Mouse (Mus musculus): Measurements from ENCODE around the gene Nolc1. TPM values are rescaled to one million over a fixed set of nuclear protein-coding genes. Genes with fewer than 3 reads are reported as not detected.

Nolc1 gene
- polyA plus RNA-seq, 2 experiments: 64.1 to 73.5 TPM

GRCm38 (mm10) chr19:46036477-46037242 lies 39.0 kb upstream of the Nolc1 start:
- Histone ChIP-seq H3K27me3 (ENCODE audit: control insufficient read depth, insufficient read depth, low read length) (no peaks in the 10 kb centered on the region), H3K9ac (ENCODE audit: low read depth, low read length, severe bottlenecking) (peak overlapping the region; percentile 92; the same call in 1 of the 2 replicates), H3K27ac (replicated peaks; ENCODE audit: low read depth, low read length) (no peak overlapping the region), H3K4me1 (ENCODE audit: control insufficient read depth, insufficient read depth, low read length) (peaks cover 37% of the 10 kb centered on the region), H3K4me3 (replicated peaks; ENCODE audit: low read length) (peak overlapping the region; percentile 84), H3K9me3 (ENCODE audit: control insufficient read depth, low read length) (no peaks in the 10 kb centered on the region), H3K36me3 (ENCODE audit: control insufficient read depth, insufficient read depth, low read length) (peaks cover 57% of the 10 kb centered on the region), H3K4me2 (replicated peaks; ENCODE audit: low read depth, low read length, severe bottlenecking) (peak overlapping the region; percentile 99)
- WGBS: 76% methylated on average over 13 of the region's 13 CpGs
- no peak for DNase-seq (ENCODE audit: low spot score)
- no peak for TF ChIP-seq POLR2A (IDR thresholded peaks at IDR 0.05; ENCODE audit: borderline replicate concordance, extremely low read depth, insufficient read depth, insufficient read length)
- no peak for ATAC-seq (ENCODE audit: low FRiP score, low read depth)

GRCm38 (mm10) chr19:46037243-46037924 lies 38.3 kb upstream of the Nolc1 start:
- no peaks in the 10 kb centered on the region for H3K9me3 ChIP-seq (ENCODE audit: control insufficient read depth, low read length)
- peaks cover 50% of the 10 kb centered on the region for H3K36me3 ChIP-seq (ENCODE audit: control insufficient read depth, insufficient read depth, low read length)
- no peak for ATAC-seq (ENCODE audit: low FRiP score, low read depth)
- H3K27me3 ChIP-seq (ENCODE audit: control insufficient read depth, insufficient read depth, low read length): no peaks in the 10 kb centered on the region
- H3K4me1 ChIP-seq (ENCODE audit: control insufficient read depth, insufficient read depth, low read length): peaks cover 44% of the 10 kb centered on the region
- peak overlapping the region; percentile 43; the same call in 1 of the 2 replicates for H3K27ac ChIP-seq (replicated peaks; ENCODE audit: low read depth, low read length)
- 36% methylated on average over 6 of the region's 6 CpGs for WGBS
- no peak for DNase-seq (ENCODE audit: low spot score)
- no peak for TF ChIP-seq POLR2A (IDR thresholded peaks at IDR 0.05; ENCODE audit: borderline replicate concordance, extremely low read depth, insufficient read depth, insufficient read length)
- peak overlapping the region; percentile 99 for H3K4me2 ChIP-seq (replicated peaks; ENCODE audit: low read depth, low read length, severe bottlenecking)
- peak overlapping the region; percentile 92 for H3K9ac ChIP-seq (ENCODE audit: low read depth, low read length, severe bottlenecking)
- H3K4me3 ChIP-seq (replicated peaks; ENCODE audit: low read length): peak overlapping the region; percentile 84

DNA sequence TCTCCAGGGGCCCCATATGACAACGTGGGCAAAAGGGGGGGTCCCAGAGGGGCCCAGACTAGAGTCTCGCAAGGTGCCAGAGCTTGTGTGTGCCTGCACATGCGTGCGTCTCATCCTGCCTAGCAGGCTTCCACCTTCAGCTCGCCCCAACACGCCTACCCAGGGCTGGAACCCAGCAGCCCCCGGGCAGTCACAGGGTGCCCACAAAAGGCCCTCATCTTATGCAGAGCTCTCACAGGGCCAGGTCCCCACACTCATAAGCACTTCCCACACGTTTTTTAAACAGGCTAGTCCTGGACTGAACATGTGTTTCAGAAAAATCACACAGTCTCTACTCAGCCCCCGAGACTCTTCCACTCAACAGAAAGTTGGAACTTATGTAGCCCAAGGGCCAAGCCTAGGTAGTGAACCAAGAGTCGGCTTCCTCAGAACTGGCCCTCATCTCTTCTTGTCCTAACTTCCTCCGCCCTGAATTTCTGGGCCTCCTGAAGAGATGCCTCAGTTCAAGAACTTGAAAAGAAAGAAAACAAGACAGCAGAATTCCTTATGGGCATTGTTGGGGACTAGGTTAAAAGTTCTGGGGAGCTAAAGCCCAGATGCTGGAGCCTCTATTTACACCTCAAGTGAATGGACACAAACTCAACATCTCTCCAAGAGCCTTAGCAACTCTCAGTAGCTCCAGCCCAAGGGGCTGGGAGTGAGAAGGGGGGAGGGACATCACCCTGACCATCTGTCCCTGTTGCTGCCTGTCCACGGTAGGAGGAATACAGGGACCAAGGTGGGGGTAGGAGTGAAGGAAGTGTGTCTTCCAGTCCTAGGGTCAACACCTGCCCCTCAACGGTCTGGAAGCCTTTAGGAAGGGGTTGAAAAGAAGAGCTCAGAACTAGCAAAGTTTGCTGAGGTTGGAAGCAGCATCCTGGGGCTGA lies 37.5 kb upstream of the Nolc1 start:
- Histone ChIP-seq H3K36me3 (ENCODE audit: control insufficient read depth, insufficient read depth, low read length) (peaks cover 42% of the 10 kb centered on the region), H3K4me1 (ENCODE audit: control insufficient read depth, insufficient read depth, low read length) (peaks cover 52% of the 10 kb centered on the region), H3K4me2 (replicated peaks; ENCODE audit: low read depth, low read length, severe bottlenecking) (peak overlapping the region; percentile 99), H3K9me3 (ENCODE audit: control insufficient read depth, low read length) (no peaks in the 10 kb centered on the region), H3K27me3 (ENCODE audit: control insufficient read depth, insufficient read depth, low read length) (no peaks in the 10 kb centered on the region), H3K4me3 (replicated peaks; ENCODE audit: low read length) (peak overlapping the region; percentile 84), H3K27ac (replicated peaks; ENCODE audit: low read depth, low read length) (peak overlapping the region; percentile 88), H3K9ac (ENCODE audit: low read depth, low read length, severe bottlenecking) (peak overlapping the region; percentile 92)
- no peak for TF ChIP-seq POLR2A (IDR thresholded peaks at IDR 0.05; ENCODE audit: borderline replicate concordance, extremely low read depth, insufficient read depth, insufficient read length)
- ATAC-seq (ENCODE audit: low FRiP score, low read depth) (no peak), DNase-seq (ENCODE audit: low spot score) (no peak)
- WGBS: 11% methylated on average over 13 of the region's 13 CpGs

DNA sequence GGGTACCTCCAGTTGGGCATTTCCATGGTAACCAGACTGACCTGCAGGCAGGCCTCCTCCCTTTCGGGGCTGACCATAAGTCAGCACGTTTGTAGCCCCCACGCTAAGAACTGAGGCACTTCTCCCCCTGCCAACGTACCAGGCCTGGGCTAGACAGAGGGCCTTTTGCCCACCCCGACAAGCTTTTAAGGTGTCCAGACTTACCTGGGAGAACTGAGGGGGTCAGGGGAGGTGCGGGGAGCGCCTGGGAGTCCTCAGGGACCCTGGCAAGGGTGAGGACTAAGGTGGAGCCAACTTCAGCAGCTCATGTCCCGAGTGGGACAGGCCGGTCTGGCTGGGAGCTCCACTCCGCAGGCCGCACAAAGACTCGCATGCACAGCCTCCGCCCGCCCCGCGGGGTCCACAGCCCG lies 36.8 kb upstream of the Nolc1 start:
- Histone ChIP-seq H3K4me1 (ENCODE audit: control insufficient read depth, insufficient read depth, low read length) (peaks cover 58% of the 10 kb centered on the region), H3K27ac (replicated peaks; ENCODE audit: low read depth, low read length) (peak overlapping the region; percentile 88), H3K27me3 (ENCODE audit: control insufficient read depth, insufficient read depth, low read length) (no peaks in the 10 kb centered on the region), H3K9ac (ENCODE audit: low read depth, low read length, severe bottlenecking) (peak overlapping the region; percentile 92), H3K9me3 (ENCODE audit: control insufficient read depth, low read length) (no peaks in the 10 kb centered on the region), H3K36me3 (ENCODE audit: control insufficient read depth, insufficient read depth, low read length) (peaks cover 35% of the 10 kb centered on the region), H3K4me2 (replicated peaks; ENCODE audit: low read depth, low read length, severe bottlenecking) (peak overlapping the region; percentile 99), H3K4me3 (replicated peaks; ENCODE audit: low read length) (peak overlapping the region; percentile 84)
- peak; percentile 1; the same call in 1 of the 2 replicates for ATAC-seq (ENCODE audit: low FRiP score, low read depth)
- TF ChIP-seq POLR2A (IDR thresholded peaks at IDR 0.05; ENCODE audit: borderline replicate concordance, extremely low read depth, insufficient read depth, insufficient read length): no peak
- WGBS: 0% methylated on average over 16 of the region's 17 CpGs
- DNase-seq (ENCODE audit: low spot score): no peak

DNA sequence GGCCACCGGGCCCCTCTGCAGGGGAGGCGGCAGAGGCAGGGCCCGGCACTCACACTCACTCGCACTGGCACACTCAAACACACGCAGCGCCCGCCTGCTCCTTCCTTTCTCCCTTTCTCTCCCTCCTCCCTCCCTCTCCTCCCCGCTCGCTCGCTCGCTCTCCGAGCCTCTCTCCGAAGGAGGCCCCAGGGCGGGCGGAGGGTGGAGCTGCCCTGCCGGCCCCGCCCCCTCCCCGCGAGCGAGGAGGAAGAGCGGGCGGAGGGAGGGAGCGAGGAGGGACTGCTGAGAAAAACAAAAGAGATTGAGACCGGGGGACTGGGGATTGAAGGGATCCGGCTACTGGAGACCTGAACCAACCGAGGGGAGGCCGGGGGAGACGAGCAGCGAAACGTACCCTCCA lies 36.2 kb upstream of the Nolc1 start:
- H3K9me3 ChIP-seq (ENCODE audit: control insufficient read depth, low read length): no peaks in the 10 kb centered on the region
- H3K27ac ChIP-seq (replicated peaks; ENCODE audit: low read depth, low read length): peak overlapping the region; percentile 88
- H3K27me3 ChIP-seq (ENCODE audit: control insufficient read depth, insufficient read depth, low read length): no peaks in the 10 kb centered on the region
- H3K4me2 ChIP-seq (replicated peaks; ENCODE audit: low read depth, low read length, severe bottlenecking): peak overlapping the region; percentile 99
- H3K4me3 ChIP-seq (replicated peaks; ENCODE audit: low read length): peak overlapping the region; percentile 84
- H3K4me1 ChIP-seq (ENCODE audit: control insufficient read depth, insufficient read depth, low read length): peaks cover 61% of the 10 kb centered on the region
- peak overlapping the region; percentile 92 for H3K9ac ChIP-seq (ENCODE audit: low read depth, low read length, severe bottlenecking)
- peak; percentile 89 for DNase-seq (ENCODE audit: low spot score)
- TF ChIP-seq POLR2A (IDR thresholded peaks at IDR 0.05; ENCODE audit: borderline replicate concordance, extremely low read depth, insufficient read depth, insufficient read length): peak; percentile 86; the same call in 1 of the 2 replicates
- H3K36me3 ChIP-seq (ENCODE audit: control insufficient read depth, insufficient read depth, low read length): peaks cover 29% of the 10 kb centered on the region
- peak; percentile 81 for ATAC-seq (ENCODE audit: low FRiP score, low read depth)
- WGBS: 7% methylated on average over 20 of the region's 30 CpGs
